Mouse (Mus musculus) adrenal gland, postnatal 4 days (tissue): ENCODE data around the gene Elk4. TPM values are rescaled to one million over a fixed set of nuclear protein-coding genes. Genes with fewer than 3 reads are reported as not detected.
A peak's percentile ranks its signal among the peaks of the same experiment; 100 is the strongest.

Experiments
- DNase-seq, 2 experiments: peaks; one replicate each; pipeline ENCODE4 v3.0.0; 2021 to 2022; ENCODE audit warnings: low spot score in 2 of 2, mixed read lengths in 2 of 2
- total RNA-seq, 2 experiments: library from RNA; stranded (reverse); gene quantifications; 2 replicates each; pipeline ENCODE4 v1.2.3; 2021

Elk4 gene
- total RNA-seq, 2 experiments from 2014 or later, result 130 to 135 TPM

- no peak for DNase-seq
Observed at GRCm38 (mm10) chr1:132011785-132012184, 4.4 kb downstream of the Elk4 start.

DNA sequence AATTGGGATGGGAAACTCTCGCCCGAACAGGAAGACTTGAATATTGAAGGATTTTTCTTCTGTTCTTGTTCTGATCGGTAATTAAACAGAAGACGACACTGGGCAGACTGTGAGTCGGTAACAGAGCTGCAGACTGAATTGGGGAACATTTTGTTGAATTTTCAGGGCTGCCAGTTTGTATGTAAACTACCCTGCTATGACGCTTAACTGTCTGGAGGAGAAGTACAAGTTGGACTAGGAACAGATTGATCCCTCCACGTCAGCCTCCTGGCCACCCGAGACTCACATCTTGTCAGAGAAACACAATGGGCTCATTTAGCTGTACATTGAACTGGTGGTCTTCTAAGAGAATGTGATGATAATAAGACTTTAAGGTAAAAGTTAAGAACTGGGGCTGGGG, 5.5 kb downstream of the Elk4 start:
- DNase-seq, result no peak

DNA sequence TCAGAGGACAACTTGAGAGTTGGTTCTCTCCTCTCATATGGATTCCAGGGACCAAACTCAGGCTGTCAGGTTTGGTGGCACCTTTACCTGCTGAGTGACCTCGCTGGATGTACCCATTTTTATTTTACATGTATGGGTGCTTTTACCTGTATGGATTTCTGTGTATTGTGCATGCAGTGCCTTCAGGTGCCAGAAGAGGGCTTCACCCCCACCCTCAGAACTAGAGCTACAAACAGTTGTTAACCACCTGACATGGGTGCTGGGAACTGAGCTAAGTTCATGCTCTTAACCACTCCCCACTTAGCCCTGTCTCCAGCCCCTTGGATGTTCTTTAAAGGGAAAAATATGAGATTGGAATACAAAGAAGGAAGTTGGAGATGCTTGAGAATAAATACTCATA, 7.4 kb downstream of the Elk4 start:
- DNase-seq, result no peak

- no peak for DNase-seq
Observed at GRCm38 (mm10) chr1:132016691-132017090, 9.3 kb downstream of the Elk4 start.

- DNase-seq, result no peak
Observed at GRCm38 (mm10) chr1:132019876-132020275, 12.5 kb downstream of the Elk4 start.

- DNase-seq, result no peak
Observed at GRCm38 (mm10) chr1:132022107-132022506, 14.7 kb downstream of the Elk4 start.

- DNase-seq, result no peak
Observed at GRCm38 (mm10) chr1:132026925-132027646, 19.7 kb downstream of the Elk4 start.

GRCm38 (mm10) chr1:132027978-132028377, 20.6 kb downstream of the Elk4 start:
- DNase-seq, result no peak

DNA sequence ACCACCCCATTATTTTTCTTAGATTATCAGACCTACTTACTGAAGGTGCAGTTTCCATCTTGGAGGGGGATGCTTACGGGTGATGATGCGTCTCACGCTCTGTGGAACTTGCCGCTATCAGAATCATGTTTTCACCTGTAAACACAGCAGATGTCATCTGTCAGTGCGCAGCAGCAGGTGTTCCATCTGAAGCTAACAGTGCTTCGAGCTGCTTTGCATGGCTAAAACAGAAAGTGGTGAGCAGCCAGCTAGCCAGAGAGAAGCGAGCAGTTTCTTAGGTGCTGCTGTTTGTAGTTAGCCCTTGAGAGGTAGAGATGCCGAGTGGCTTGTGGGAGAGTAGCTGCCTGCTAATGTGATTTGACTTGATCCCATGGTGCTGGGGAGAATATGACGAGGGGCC, 21.0 kb downstream of the Elk4 start:
- no peak for DNase-seq

GRCm38 (mm10) chr1:132030574-132030973, 23.2 kb downstream of the Elk4 start:
- DNase-seq, result no peak

DNA sequence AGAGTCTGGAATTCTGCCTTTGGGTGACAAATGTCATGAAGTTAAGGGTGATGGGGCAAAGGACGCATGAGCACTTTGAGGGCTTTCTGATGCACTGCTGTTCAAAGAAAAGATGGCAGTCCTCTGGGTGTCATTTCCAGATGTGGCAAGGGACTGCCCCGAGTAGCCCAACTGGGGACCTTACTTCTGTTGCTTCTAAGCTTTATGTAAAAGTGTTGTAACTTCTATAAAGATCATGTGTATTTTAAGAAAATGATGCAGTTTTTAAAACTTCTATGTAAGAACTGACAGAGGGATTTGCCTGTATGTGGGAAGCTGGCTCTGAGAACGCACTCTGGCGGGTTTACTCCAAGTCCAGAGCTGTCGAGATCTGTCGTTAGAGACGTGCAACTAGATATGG, 24.8 kb downstream of the Elk4 start:
- DNase-seq, result no peak

DNA sequence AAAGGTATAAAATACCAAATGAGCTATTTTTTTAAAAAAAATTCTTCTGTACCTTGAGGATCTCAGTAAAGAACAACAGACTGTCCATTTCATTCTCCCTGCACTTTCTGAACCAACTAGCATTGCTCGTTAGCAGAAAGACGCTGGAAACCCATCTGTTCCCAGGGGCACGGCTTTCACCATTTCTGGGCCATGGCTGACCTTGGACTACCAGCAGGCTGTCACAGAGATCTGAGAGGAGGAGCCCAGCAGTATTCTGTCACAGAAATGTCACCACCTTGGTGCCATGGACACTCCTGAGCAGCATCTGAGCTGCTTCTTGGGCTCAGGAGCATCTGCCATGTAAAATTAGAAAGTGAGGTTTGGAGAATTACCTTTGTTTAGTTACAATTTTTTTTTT, 30.3 kb downstream of the Elk4 start:
- DNase-seq, result no peak

DNA sequence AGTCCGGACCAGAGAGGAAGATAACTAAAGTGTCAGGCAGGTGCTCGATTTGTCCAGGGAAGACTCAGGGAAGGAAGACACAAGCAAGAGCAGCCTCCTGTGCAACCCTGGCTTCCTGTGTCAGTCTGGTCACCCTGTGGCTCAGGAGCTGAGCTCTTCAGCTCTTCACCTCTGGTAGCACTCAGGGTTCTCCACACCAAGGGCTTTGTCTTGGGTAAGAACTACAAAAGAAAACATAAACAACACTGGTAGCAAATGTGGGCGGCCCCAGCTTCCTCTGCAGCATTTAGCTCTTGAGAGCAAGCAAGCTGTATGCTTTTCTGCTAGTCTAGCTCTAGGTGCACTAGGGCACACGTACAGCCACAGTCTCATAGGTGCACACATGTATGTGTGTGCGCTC, 31.3 kb downstream of the Elk4 start:
- DNase-seq, result no peak

GRCm38 (mm10) chr1:132040201-132040621, 32.8 kb downstream of the Elk4 start:
- no peak for DNase-seq

DNA sequence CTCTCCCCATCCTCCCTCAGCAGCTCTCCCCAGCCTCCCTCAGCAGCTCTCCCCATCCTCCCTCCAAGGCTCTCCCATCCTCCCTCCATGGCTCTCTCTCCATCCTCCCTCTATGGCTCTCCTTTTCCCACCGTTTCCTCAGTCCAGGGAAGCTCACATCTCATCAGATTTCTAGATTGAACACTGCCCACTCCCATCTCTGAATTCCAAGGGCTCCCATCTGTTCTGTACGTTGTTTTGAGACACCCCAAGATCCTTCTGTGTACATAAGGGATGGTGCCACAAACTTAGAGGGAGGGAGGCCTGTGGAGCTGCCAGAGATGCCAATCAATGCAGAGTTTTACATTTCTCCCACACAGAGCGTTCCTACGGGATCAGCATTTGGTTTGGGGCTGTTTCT, 36.4 kb downstream of the Elk4 start:
- no peak for DNase-seq

DNA sequence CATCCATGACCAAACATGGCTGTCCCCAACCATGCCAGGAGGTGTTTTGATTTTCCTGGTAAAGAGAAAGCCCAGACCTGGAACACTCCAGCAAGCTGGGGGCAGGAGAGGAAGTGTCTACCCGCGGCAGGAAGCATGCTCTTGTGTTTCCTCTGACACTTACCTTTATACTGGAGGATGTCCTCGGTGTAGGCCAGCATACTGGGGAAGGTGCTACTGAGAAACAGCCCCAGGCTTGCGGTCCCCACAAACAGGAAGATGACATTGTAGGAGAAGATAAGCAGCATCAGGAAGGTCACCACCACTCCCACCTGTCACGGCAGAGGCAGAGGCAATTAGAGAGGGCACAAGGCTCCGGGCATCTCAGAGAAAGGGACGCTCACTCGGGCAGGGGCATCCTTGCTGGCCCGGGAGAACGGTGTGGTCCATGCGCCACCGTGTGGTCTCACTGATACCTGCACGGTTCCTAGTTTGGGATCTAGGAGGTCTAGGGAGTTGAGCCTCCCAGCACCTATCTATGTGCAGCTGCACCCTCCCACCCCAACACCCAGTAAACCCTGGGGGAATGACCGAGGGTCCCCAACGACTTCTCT, 38.8 kb downstream of the Elk4 start:
- DNase-seq, result peak; percentile 41 to 61

GRCm38 (mm10) chr1:132051746-132052145, 44.3 kb downstream of the Elk4 start:
- DNase-seq, result no peak

DNA sequence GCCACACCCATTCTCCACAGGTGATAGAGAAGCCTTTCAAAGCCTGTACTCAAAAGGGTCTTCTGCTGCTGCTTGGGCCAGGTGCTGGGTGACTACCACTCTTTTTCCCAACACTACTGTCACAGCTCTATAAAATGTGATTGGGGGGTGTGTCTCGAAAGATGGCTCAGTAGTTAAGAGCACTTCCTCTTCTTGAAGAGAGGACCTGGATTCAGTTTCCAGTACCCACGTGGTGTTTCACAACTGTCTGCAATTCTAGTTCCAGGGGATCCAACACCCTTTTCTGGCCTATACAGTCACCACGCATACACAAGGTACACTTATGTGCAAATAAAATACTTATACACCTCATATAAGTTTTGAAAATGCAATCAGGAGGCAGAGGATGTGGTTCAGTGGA, 47.0 kb downstream of the Elk4 start:
- no peak for DNase-seq

DNA sequence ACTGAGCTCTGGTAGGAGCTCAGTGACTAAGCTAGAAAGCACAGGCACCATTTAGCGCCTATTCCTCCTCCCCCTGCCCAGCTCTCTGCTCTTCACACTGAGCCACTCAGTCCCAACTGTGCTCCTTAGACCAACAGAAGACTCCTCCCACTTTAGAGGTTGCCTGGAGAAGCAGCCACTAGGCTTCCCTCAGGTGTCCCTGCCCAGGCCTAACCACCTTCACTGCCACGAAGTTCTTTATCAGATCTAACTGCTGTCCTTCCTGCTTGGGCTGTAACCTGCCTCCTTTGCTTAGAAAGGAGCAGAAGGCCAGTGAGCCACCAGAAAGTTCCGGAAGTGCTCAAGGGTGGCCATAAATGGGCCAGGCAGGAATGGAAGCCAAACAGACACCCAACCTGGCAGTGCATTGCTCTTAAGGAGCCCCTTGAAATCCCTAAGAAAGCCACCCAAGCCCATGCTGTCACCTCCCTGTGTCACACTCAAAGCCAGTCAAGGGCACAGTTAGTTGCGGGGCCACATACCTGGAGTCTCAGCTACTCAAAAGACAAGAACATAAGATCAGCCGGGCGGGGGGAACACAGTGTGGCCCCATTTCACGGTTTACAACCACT, 47.8 kb downstream of the Elk4 start:
- no peak for DNase-seq

GRCm38 (mm10) chr1:132058558-132058957, 51.2 kb downstream of the Elk4 start:
- no peak for DNase-seq

DNA sequence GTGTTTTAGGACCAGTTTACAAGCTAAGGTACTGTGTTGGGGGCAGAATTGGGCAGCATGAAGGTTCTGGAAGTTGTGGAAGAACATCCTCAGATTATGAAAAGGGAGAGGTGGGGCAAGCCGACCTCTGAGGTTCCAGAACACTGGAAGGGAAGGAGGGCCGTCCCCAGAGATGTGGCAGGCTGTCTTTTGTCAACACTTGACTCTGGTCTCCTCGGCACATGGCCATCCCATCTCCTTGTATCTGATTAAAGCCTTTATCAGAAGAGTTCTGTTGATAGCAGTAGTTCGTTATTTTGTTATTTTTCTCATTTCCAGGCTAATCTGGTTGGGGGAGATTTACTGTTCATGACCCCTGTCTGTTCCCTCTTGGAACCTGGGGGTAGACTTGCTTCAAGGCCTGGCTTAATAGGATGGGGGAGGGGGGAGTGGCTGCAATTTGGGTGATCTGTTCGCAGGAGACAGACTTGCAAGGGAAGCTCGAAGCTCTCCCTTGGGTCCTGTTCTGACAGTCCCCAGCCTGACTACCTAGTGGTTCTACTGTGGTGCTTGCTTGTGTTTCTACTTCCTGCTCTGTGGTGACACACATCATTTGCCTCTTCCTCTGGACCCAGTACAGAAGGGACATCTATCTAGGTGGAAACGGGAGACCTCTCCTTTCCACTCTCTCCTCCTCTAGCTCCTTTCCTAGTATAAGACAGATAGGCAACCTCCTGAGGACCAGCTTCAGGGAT, 52.8 kb downstream of the Elk4 start:
- DNase-seq, result no peak
